Mouse (Mus musculus) forebrain, embryonic 14.5 days (tissue): ENCODE measurements at regions not wholly inside any gene's neighbourhood (a gene's known extent, or its start where the extent isn't known, plus 50 kb on each side); places are given as distances from the start of the nearest gene placed in this dataset.
"Not testable (repeated sequence)": the region's sequence is repeated elsewhere in the genome, so short reads cannot be mapped to it uniquely, and the experiment has no call there.

ENCODE experiments used
- ATAC-seq: fragments of 200-750 bp; cut with Nextera tagmentation; 2 replicates; pipeline ENCODE4 v1.8.0; 2017; ENCODE audit warnings: mild to moderate bottlenecking, moderate library complexity
- DNase-seq: peaks from one replicate; pipeline ENCODE4 v3.0.0-alpha.2; 2015; ENCODE audit warnings: low spot score
- H3K27ac ChIP-seq: fragments of 300-500 bp; sonication (generic); 2 replicates; pipeline ENCODE4 v1.5.1; 2014; ENCODE audit warnings: low read depth, mild to moderate bottlenecking, control low read depth, low read length, moderate library complexity
- H3K27me3 ChIP-seq: fragments of 300-500 bp; sonication (generic); replicated peaks from 2 replicates; pipeline ENCODE4 v1.6.1; 2014; ENCODE audit warnings: low read length, control low read depth, mixed read lengths; ENCODE audit not compliant: control insufficient read depth, insufficient read depth
- H3K36me3 ChIP-seq: fragments of 300-500 bp; sonication (generic); 2 replicates; pipeline ENCODE4 v1.6.1; 2014; ENCODE audit warnings: low read length, control low read depth; ENCODE audit not compliant: control insufficient read depth, insufficient read depth
- H3K4me1 ChIP-seq: fragments of 300-500 bp; sonication (generic); 2 replicates; pipeline ENCODE4 v1.6.1; 2014; ENCODE audit warnings: antibody characterized with exemption, low read length, control low read depth; ENCODE audit not compliant: control insufficient read depth, insufficient read depth
- H3K4me2 ChIP-seq: fragments of 300-500 bp; sonication (generic); 2 replicates; pipeline ENCODE4 v1.6.1; 2014; ENCODE audit warnings: mild to moderate bottlenecking, control low read depth, low read length
- H3K4me3 ChIP-seq: fragments of 300-500 bp; sonication (generic); 2 replicates; pipeline ENCODE4 v1.5.1; 2014; ENCODE audit warnings: low read depth, low read length, control low read depth
- H3K9ac ChIP-seq: fragments of 300-500 bp; sonication (generic); 2 replicates; pipeline ENCODE4 v1.6.1; 2014; ENCODE audit warnings: mild to moderate bottlenecking, low read length, control low read depth, moderate library complexity
- H3K9me3 ChIP-seq: fragments of 300-500 bp; sonication (generic); replicated peaks from 2 replicates; pipeline ENCODE4 v1.6.1; 2016; ENCODE audit warnings: low read length, control low read depth, mixed read lengths; ENCODE audit not compliant: control insufficient read depth
- WGBS: fragments of 180-500 bp; shearing (Covaris S2); extraction: QIAGEN DNeasy Blood & Tissue Kit; methylation state at CpG from one replicate; pipeline ENCODE4 v1.1.7; 2014; 5-methylcytosine and 5-hydroxymethylcytosine counted together

DNA sequence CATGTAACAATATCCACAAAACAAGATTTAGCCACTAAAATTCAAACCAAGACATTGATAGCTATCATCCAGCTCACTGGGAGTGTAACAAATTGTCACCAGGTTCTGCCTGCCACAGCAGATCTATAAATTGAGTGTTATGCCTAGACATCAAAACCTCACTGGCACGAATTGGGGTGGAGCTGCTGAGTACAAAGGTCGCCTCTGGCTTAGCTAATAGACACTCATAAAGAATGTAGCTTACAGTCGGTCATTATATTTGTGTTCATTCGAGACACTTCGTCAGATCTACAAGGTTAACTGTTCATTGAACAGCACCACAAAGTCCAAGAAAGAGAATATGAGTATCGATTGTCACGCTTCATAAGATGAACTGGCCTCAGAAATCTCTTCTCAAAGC, 1121.3 kb downstream of the Galc start:
- Histone ChIP-seq H3K9me3 (no peaks in the 10 kb centered on the region), H3K4me3 (no peak overlapping the region), H3K9ac (no peak overlapping the region), H3K4me1 (no peaks in the 10 kb centered on the region), H3K4me2 (no peak overlapping the region), H3K36me3 (no peaks in the 10 kb centered on the region), H3K27ac (no peak overlapping the region), H3K27me3 (no peaks in the 10 kb centered on the region)
- no peak for DNase-seq
- WGBS = 83% methylated on average over 7 of the region's 7 CpGs
- ATAC-seq = no peak

DNA sequence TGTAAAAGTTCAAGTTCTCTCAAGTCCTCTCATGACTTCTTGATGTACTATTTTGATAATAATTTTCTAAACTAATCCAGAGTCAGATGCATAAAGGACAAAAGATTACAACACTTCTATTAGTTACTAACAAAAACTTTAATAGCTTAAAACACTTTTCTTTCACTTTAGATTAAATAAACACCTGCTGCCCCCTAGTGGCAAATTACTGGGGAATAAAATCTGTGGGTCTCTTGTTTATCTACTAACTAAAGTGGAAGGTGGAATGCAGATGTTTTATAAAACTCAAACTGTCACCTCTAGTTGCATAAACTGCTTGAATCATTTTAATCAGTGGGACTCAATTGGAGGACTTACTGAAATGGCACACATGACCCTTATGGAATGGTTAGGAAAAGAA, 1129.0 kb downstream of the Galc start:
- no peak overlapping the region for H3K27ac ChIP-seq
- ATAC-seq = no peak
- H3K4me2 ChIP-seq = no peak overlapping the region
- H3K27me3 ChIP-seq = no peaks in the 10 kb centered on the region
- no peaks in the 10 kb centered on the region for H3K4me1 ChIP-seq
- H3K9ac ChIP-seq = no peak overlapping the region
- H3K9me3 ChIP-seq = no peaks in the 10 kb centered on the region
- no peaks in the 10 kb centered on the region for H3K36me3 ChIP-seq
- H3K4me3 ChIP-seq = no peak overlapping the region
- DNase-seq = peak; percentile 76

DNA sequence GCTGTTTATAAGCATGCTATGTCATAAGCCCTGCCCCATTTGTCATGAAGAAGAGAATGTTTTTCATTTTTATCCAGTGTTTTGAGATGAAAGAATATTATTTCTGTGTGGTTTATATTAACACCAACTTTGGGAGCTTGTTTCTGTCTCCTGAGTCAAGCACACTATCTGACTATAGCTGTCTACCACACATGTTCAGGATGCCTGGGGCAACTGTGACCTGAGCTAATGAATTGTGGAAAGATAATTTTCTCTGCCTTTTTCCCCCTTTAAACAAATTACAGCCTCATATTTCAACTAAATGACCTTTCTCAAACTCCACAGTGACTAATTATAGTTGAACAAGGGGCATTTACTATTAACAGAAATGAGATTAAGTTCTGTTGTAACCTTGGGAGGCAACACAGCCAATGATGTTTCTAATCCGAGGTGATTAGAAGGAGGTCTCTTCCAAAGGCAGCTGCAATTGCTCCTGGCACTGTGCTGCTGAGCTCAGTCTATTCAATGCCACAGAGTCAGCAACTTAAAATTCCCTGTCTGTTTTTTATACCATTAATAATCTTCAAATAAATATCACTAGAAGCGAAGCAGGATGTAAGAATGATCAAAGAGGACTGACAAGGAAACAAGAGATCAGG, 1168.6 kb downstream of the Galc start:
- H3K27me3 ChIP-seq = no peaks in the 10 kb centered on the region
- no peak overlapping the region for H3K9ac ChIP-seq
- no peak overlapping the region for H3K27ac ChIP-seq
- H3K4me2 ChIP-seq = no peak overlapping the region
- H3K4me1 ChIP-seq = no peaks in the 10 kb centered on the region
- no peak overlapping the region for H3K4me3 ChIP-seq
- DNase-seq (no peak), ATAC-seq (no peak)
- H3K36me3 ChIP-seq = no peaks in the 10 kb centered on the region
- WGBS = 46% methylated on average over 2 of the region's 2 CpGs
- H3K9me3 ChIP-seq = no peaks in the 10 kb centered on the region

DNA sequence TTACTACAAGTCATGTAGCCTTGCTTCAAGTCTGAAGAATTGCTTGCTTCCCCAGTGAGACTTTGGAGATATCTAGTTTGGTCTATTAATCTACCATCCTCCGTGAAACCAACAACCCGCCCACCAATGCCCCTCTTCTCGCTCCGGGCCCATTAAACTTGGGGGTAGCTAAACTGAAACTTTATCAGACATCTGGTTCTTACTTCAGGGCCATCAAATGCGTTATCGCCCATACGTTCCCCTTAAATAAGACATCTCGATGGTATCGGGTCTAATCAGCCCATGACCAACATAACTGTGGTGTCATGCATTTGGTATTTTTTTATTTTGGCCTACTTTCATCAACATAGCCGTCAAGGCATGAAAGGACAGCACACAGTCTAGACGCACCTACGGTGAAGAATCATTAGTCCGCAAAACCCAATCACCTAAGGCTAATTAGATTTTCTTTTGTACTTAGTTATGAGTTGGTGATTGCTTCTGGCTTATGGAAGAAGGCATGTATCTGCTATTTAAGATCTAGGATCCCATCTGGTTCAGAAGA, 1197.8 kb downstream of the Galc start:
- not testable (repeated sequence) for H3K36me3 ChIP-seq, H3K27ac ChIP-seq, H3K9ac ChIP-seq, H3K4me1 ChIP-seq, H3K4me3 ChIP-seq, H3K9me3 ChIP-seq, H3K4me2 ChIP-seq, DNase-seq, H3K27me3 ChIP-seq
- ATAC-seq = peak; percentile 100
- 80% methylated on average over 10 of the region's 13 CpGs for WGBS

- Histone ChIP-seq H3K36me3 (no peaks in the 10 kb centered on the region), H3K27me3 (no peaks in the 10 kb centered on the region), H3K4me2 (no peak overlapping the region), H3K27ac (no peak overlapping the region), H3K9ac (no peak overlapping the region), H3K4me1 (no peaks in the 10 kb centered on the region), H3K9me3 (0 out of 2 replicates have a peak, but pooled peaks cover 5% of the 10 kb centered on the region), H3K4me3 (no peak overlapping the region)
- ATAC-seq (no peak), DNase-seq (no peak)
- WGBS = 81% methylated on average over 2 of the region's 2 CpGs
Observed at GRCm38 (mm10) chr12:97047674-97048073, 1211.6 kb downstream of the Galc start.
